Mouse (Mus musculus): ENCODE results near the gene AC124502.3. TPM values are rescaled to one million over a fixed set of nuclear protein-coding genes. Genes with fewer than 3 reads are reported as not detected.
A peak's percentile ranks its signal among the peaks of the same experiment; 100 is the strongest.
"Not testable (repeated sequence)": the region's sequence is repeated elsewhere in the genome, so short reads cannot be mapped to it uniquely, and the experiment has no call there.

The AC124502.3 gene
- polyA plus RNA-seq, 1 experiment from 2014 or later = 4.2 TPM

DNA sequence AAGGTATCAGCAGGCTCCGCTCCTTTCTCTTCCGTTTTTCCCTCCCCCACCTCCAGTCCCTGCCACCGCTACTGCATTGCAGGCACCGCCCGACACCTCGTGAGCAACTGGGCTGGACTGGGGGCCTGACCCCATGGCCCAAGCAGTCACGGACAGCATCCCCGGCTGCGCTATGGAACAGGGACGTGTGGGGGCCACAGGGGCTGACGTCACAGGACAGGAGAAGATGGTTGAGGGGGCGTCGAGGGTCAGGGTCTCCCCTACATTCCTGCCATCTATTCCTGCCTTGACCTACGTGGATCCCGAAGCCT, 46.1 kb downstream of the AC124502.3 start:
- 5% methylated on average over 15 of the region's 15 CpGs for WGBS
- Histone ChIP-seq H3K27me3 (replicated peaks; ENCODE audit: low read depth, poor library complexity, severe bottlenecking) (peaks cover 68% of the 10 kb centered on the region), H3K27ac (replicated peaks) (no peak overlapping the region)

DNA sequence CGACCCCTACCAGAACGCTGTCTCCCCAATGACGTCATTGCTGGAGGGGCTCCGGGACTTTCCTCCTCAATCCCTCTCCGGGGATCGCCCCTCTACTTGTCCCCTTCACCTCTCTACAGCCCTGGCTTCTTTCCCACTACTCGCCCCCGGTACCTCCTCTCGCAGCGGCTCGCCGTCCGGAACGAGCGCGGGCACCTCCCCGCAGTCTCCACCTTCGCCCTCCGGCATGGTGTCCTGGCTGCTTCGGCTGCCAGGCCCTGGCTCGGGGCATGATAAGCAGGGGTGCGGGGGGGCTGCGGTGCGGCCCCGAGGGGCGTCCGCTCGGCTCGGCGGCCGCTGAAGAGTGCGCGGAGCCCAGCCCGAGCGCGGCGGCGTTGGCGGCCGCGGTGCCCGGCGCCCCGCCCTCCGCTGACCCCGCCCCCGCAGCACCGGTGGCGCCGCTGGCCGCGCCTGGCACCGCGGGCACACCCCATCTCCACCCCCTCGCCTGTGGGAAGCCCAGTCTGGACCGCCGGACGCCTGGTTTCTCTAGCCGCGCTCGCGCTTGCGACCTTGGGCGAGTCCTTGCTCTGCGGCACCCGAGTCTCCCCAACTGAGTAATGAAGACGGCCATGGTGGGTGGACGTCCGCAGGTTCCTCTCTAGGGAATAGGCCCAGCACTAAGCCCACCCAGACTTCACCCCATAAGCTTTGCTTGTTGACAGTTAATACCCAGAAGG, 46.6 kb downstream of the AC124502.3 start, which contains the start of gene Tmem151a:
TSS of gene Tmem151a (minus strand) at position 387 of the 719 bp plus-strand sequence.
- under 1% methylated on average over 69 of the region's 69 CpGs for WGBS
- peak within 1 kb of the TSS; percentile 58 for H3K4me3 ChIP-seq
- peaks cover 63% of the 10 kb centered on the region for H3K27me3 ChIP-seq (replicated peaks; ENCODE audit: low read depth, poor library complexity, severe bottlenecking)
- H3K9me3 ChIP-seq = no peaks in the 10 kb centered on the region
- peaks cover 6% of the 10 kb centered on the region for H3K36me3 ChIP-seq (replicated peaks)
- no peak within 1 kb of the TSS for H3K27ac ChIP-seq (replicated peaks)
- no peak for DNase-seq (ENCODE audit: low spot score)
- H3K4me1 ChIP-seq = peaks cover 34% of the 10 kb centered on the region

More for the DNA sequence above, 46.1 kb downstream of the AC124502.3 start:
- Histone ChIP-seq H3K9me3 (no peaks in the 10 kb centered on the region), H3K36me3 (replicated peaks) (peaks cover 1% of the 10 kb centered on the region), H3K4me1 (peaks cover 34% of the 10 kb centered on the region), H3K4me3 (peak overlapping the region; percentile 58)
- no peak for DNase-seq (ENCODE audit: low spot score)

GRCm38 (mm10) chr19:5086533-5086932, 47.8 kb downstream of the AC124502.3 start:
- Histone ChIP-seq H3K36me3 (replicated peaks) (peaks cover 19% of the 10 kb centered on the region), H3K4me1 (peaks cover 34% of the 10 kb centered on the region), H3K27me3 (replicated peaks; ENCODE audit: low read depth, poor library complexity, severe bottlenecking) (peaks cover 51% of the 10 kb centered on the region)
- 54% methylated on average over 4 of the region's 4 CpGs for WGBS
- DNase-seq (ENCODE audit: low spot score); H3K9me3 ChIP-seq; H3K27ac ChIP-seq (replicated peaks); H3K4me3 ChIP-seq: not testable (repeated sequence)

GRCm38 (mm10) chr19:5087884-5088728, 49.4 kb downstream of the AC124502.3 start, which contains the start of gene Yif1a:
Gene Yif1a, plus strand, starts transcription at chr19:5088538.
- peaks cover 31% of the 10 kb centered on the region for H3K4me1 ChIP-seq
- H3K36me3 ChIP-seq (replicated peaks) = peaks cover 34% of the 10 kb centered on the region
- H3K27ac ChIP-seq (replicated peaks) = peak within 1 kb of the TSS; percentile 84
- no peaks in the 10 kb centered on the region for H3K9me3 ChIP-seq
- WGBS = under 1% methylated on average over 58 of the region's 58 CpGs
- peak; percentile 95 for DNase-seq (ENCODE audit: low spot score)
- H3K4me3 ChIP-seq = peak within 1 kb of the TSS; percentile 90
- H3K27me3 ChIP-seq (replicated peaks; ENCODE audit: low read depth, poor library complexity, severe bottlenecking) = peaks cover 35% of the 10 kb centered on the region

DNA sequence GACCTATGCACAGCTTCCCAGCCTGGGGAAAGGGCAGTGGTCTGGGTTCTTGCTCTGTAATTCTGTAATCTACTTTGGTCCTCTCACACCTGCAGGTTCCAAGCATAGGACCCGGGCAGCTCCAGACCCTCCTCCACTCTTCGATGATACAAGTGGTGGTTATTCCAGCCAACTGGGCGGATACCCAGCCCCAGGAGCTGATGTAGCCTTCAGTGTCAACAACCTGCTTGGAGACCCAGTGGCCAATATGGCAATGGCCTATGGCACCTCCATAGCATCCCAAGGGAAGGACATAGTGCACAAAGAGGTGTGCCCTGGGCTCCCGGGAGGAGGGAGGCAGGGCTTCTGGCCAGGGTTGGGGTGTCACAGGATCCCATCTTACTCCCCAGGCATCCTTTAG, 50.6 kb downstream of the AC124502.3 start:
- Histone ChIP-seq H3K9me3 (no peaks in the 10 kb centered on the region), H3K27me3 (replicated peaks; ENCODE audit: low read depth, poor library complexity, severe bottlenecking) (peaks cover 23% of the 10 kb centered on the region), H3K27ac (replicated peaks) (no peak overlapping the region), H3K4me3 (peak overlapping the region; percentile 90), H3K4me1 (peaks cover 41% of the 10 kb centered on the region), H3K36me3 (replicated peaks) (peaks cover 42% of the 10 kb centered on the region)
- DNase-seq (ENCODE audit: low spot score) = no peak
- 89% methylated on average over 4 of the region's 4 CpGs for WGBS

GRCm38 (mm10) chr19:5092083-5092482, 53.4 kb downstream of the AC124502.3 start:
- WGBS = 92% methylated on average over 10 of the region's 10 CpGs

DNA sequence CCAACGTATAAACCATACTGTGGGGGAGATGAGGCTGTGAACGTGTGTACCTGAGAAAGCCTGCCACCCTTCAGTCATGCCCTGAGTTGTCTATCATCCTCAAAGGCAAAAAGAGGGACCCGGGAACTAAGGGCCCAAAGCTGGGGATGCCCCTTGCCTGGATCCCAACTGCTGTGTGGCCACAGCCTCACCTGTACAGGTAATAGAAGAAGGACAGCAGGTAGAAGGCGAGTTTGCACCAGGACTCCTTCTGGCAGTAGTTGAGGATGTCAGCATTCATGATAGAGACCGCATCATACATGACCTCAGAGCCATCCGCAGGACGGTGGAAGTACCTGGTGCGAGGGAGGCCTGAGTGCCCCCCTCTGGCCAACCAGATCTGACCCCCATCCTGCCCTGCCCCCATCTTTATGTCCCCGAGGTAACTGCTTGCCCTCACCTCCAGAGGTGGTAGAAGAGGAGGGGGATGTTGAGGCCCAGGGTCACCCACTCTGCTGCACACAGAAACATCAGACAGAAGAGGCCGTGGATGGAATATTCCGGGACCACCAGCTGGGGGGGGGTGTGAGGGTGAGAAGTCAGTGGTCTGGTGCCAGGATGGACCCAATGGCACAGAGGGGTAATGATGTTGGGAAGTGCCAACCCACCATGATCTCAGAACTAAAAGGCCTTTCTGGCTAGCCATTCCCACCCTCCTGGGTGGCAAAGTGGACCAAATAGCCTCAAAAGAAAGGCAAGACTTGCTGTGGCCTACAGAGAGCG, 55.0 kb downstream of the AC124502.3 start:
- DNase-seq (ENCODE audit: low spot score) = peak; percentile 23
- 76% methylated on average over 12 of the region's 12 CpGs for WGBS
- Histone ChIP-seq H3K27ac (replicated peaks) (no peak overlapping the region), H3K4me3 (peak overlapping the region; percentile 80), H3K27me3 (replicated peaks; ENCODE audit: low read depth, poor library complexity, severe bottlenecking) (peaks cover 21% of the 10 kb centered on the region), H3K9me3 (no peaks in the 10 kb centered on the region), H3K4me1 (peaks cover 63% of the 10 kb centered on the region), H3K36me3 (replicated peaks) (peaks cover 42% of the 10 kb centered on the region)

More at GRCm38 (mm10) chr19:5092083-5092482, 53.4 kb downstream of the AC124502.3 start:
- peaks cover 56% of the 10 kb centered on the region for H3K4me1 ChIP-seq
- H3K9me3 ChIP-seq = no peaks in the 10 kb centered on the region
- DNase-seq (ENCODE audit: low spot score) = no peak
- peaks cover 17% of the 10 kb centered on the region for H3K27me3 ChIP-seq (replicated peaks; ENCODE audit: low read depth, poor library complexity, severe bottlenecking)
- no peak overlapping the region for H3K27ac ChIP-seq (replicated peaks)
- H3K4me3 ChIP-seq = no peak overlapping the region; the same call in 1 of the 2 replicates
- H3K36me3 ChIP-seq (replicated peaks) = peaks cover 42% of the 10 kb centered on the region

DNA sequence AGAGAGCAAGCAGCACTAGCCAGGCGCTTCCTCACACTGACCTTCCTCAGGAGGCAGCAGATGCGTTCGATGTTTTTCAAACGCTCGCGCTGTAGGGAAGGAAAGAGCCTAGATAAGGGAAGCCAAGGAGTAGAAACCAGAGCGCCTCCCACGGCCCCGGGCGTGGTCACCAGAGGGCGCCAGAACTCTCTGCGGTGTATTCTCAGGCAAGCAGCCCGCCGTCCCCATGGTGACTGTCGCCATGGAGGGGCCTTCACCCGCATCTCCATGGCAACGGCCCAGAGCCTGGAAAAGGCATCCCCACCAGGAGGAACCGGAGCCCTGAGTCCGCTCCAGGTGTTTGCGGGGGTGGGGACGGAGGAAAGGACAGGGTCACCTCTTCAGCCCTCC, 55.5 kb downstream of the AC124502.3 start:
- H3K36me3 ChIP-seq (replicated peaks) = peaks cover 46% of the 10 kb centered on the region
- peak overlapping the region; percentile 80 for H3K4me3 ChIP-seq
- DNase-seq (ENCODE audit: low spot score) = peak; percentile 98
- no peak overlapping the region for H3K27ac ChIP-seq (replicated peaks)
- H3K27me3 ChIP-seq (replicated peaks; ENCODE audit: low read depth, poor library complexity, severe bottlenecking) = peaks cover 21% of the 10 kb centered on the region
- H3K9me3 ChIP-seq = no peaks in the 10 kb centered on the region
- under 1% methylated on average over 21 of the region's 21 CpGs for WGBS
- peaks cover 63% of the 10 kb centered on the region for H3K4me1 ChIP-seq

DNA sequence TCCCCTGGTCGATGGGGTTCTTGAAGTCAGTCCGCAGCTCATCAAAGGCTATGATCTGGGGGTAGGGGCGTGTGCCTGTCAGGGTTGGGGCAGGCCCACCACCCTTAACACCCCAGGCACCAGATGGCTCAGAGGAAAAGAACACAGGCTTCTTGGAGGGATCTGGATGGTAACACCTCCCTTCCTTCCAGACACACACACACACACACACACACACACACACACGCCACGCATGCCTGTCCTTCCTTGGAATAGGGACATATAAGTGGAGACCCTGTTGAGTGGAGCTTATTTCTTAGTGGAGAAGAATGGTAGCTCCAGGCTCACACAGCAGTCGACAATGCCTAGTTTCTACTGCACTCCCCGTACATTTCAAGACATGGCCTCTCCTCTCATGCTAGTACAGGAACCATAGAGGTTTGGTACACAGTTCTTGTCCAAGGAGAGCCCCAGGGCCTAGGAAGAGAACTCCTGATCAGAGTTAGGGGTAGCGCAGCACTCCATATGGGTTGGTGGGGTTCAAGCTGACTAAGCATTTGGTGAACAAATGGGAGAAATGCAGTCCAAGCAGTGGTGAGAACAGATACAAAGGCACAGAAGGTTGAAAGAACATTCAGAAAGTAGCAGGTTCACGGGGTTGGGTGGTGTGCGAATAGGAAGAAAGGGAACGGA, 56.2 kb downstream of the AC124502.3 start:
- H3K9me3 ChIP-seq = no peaks in the 10 kb centered on the region
- WGBS = 47% methylated on average over 11 of the region's 11 CpGs
- H3K4me3 ChIP-seq = peak overlapping the region; percentile 80
- no peak overlapping the region for H3K27ac ChIP-seq (replicated peaks)
- peaks cover 51% of the 10 kb centered on the region for H3K36me3 ChIP-seq (replicated peaks)
- DNase-seq (ENCODE audit: low spot score) = no peak
- peaks cover 21% of the 10 kb centered on the region for H3K27me3 ChIP-seq (replicated peaks; ENCODE audit: low read depth, poor library complexity, severe bottlenecking)
- H3K4me1 ChIP-seq = peaks cover 65% of the 10 kb centered on the region

- peaks cover 51% of the 10 kb centered on the region for H3K36me3 ChIP-seq (replicated peaks)
- WGBS = 15% methylated on average over 9 of the region's 9 CpGs
- no peaks in the 10 kb centered on the region for H3K9me3 ChIP-seq
- H3K27me3 ChIP-seq (replicated peaks; ENCODE audit: low read depth, poor library complexity, severe bottlenecking) = peaks cover 21% of the 10 kb centered on the region
- H3K27ac ChIP-seq (replicated peaks) = no peak overlapping the region; the same call in 1 of the 2 replicates
- peaks cover 65% of the 10 kb centered on the region for H3K4me1 ChIP-seq
- peak; percentile 26 for DNase-seq (ENCODE audit: low spot score)
- peak overlapping the region; percentile 80 for H3K4me3 ChIP-seq
Observed at GRCm38 (mm10) chr19:5095887-5096474, 57.3 kb downstream of the AC124502.3 start.

GRCm38 (mm10) chr19:5097521-5098362, 59.1 kb downstream of the AC124502.3 start:
- Histone ChIP-seq H3K4me3 (peak overlapping the region; percentile 80), H3K27ac (replicated peaks) (peak overlapping the region; percentile 92), H3K9me3 (no peaks in the 10 kb centered on the region), H3K36me3 (replicated peaks) (peaks cover 51% of the 10 kb centered on the region), H3K27me3 (replicated peaks; ENCODE audit: low read depth, poor library complexity, severe bottlenecking) (peaks cover 21% of the 10 kb centered on the region), H3K4me1 (peaks cover 65% of the 10 kb centered on the region)
- WGBS = 4% methylated on average over 31 of the region's 31 CpGs
- DNase-seq (ENCODE audit: low spot score) = peak; percentile 42
